Mouse (Mus musculus) left cerebral cortex, adult 11 months (tissue): ENCODE data around the gene Rfx4.

Experiments
- DNase-seq: peaks from one replicate; pipeline ENCODE4 v3.0.0; 2022; ENCODE audit warnings: low spot score

The Rfx4 gene

DNA sequence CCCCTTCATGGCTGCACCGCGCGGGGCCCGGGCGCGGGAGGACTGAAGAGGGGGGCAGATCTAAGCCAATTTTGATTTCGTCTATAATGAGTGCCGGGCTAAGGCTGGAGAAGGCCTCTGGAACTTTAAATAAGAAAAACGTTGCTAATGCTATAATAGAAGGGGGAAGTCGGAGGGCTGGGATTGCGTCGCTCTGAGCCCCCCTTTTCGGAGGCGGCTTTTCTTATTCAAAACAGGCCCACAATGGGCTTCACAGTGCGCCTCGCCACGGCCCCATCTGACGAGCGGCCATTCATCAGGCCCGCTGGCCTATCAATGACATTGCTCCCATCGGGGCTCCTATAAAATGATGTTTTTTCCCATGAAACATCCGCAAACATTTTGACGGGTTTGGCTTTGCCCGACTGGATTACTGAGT is at the start of gene Rfx4:
Gene Rfx4, plus strand, starts transcription at position 277 of the 418 bp plus-strand sequence.
- no peak for DNase-seq

DNA sequence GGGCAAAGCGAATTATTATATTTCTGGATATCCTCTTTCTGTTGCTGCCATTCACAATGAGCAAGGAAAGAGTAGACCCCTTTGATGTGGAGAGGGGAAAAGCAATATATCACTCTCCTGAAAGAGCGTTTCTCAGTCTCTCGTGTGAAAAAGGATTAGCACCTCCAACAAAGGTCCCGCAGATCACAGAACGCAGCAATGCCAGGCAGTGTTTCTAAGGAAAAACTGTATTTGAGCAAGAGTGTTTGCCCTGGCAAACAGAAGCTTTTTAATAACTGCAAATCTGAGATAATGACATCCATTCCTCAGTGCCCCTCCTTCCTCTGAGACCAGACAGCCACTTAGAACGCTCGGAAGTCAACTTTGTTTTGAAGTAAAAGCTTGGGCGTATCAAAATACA is 49.3 kb upstream of the Rfx4 start:
- DNase-seq = no peak

DNA sequence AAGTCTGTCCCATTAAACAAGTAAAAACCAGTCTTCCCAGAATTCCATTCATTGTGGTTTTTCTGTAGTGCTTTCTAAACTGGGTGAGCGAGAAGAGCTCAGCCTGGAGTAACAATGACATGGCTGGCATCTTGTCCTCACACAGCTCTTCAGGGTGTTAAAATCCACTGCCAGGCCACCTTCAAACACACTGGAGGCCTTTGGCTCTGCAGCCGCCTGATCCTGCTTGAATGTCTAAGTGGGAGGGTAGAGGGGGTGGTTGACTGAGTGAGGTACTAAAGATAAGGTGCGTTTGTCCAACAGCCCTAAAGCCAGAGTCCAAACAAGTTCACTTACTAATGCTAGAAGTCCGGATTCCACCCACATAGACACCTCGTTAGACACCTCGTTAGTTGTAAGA is 48.6 kb upstream of the Rfx4 start:
- DNase-seq = no peak

DNA sequence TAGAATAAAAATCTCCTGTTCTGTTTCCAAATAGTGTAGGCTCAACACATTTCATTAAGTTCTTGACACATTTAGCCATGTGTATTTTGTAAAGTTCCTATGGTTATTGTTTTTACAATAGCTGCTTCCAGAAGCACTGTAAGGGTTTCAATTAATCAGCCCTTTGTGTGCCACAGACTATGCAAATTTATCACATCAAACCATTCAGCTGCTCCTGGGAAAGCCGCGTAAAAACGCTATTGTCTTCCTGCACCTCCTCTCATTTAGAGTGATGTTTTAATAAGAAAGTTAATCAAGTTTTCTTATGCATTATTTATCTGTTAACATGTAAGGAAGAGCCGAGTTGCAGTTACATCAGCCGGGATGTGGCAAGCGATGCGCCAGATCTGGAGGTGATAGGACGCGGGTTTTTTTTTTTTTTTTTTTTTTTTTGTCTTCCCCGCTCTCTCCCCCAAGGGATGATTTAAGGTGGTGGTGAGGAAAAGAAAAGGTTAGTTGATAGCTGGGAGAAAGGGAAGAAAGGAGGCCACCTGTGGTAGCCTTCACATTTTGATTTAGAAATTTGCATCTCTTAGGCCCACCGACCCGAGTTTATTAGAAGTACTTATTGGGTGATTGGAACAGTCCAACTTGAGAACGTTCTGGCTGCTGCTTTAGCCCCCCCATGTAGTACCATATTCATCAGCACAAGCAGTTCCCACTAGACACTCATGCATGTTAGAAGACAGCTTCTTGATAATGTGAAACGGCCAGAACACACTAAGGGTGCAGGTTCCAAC is 47.9 kb upstream of the Rfx4 start:
- DNase-seq = no peak

DNA sequence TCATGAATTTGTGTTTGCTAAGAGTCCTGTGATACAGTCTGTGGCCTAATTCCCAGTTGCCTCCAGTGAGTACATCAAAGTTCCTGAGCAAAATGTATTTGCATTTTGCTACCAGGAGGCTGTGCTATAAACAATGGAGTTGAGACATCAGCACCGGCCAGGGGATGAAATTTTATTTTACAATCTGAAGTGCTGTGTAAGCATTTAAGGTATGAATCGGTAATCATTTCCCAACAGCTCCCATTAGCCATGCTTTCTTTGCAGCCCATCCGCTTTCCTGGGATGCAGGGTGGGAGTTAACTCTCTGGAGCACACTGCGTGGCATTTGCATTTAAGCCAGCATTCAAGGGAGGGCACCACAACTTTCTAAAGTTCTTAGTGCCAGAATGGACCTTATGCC is 45.7 kb upstream of the Rfx4 start:
- no peak for DNase-seq

DNA sequence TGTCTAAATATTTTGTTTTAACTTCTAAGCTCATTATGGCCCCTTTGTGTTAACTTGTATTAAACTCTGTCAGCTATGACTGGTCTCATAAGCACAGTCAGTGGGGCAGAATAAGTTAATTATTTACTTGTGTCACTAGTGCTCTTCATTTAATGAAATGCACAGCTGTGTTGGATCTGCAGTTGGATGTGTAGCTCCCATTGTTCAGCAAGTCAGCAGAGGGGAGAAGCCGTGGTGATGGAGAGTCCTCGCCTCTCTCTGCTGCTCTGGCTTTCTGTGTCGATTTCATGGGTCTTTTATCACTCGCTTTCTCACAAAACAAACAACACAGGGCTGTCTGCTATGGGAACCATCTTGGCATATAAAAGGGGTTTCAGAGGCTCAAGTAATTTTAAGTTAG is 45.0 kb upstream of the Rfx4 start:
- DNase-seq = no peak

DNA sequence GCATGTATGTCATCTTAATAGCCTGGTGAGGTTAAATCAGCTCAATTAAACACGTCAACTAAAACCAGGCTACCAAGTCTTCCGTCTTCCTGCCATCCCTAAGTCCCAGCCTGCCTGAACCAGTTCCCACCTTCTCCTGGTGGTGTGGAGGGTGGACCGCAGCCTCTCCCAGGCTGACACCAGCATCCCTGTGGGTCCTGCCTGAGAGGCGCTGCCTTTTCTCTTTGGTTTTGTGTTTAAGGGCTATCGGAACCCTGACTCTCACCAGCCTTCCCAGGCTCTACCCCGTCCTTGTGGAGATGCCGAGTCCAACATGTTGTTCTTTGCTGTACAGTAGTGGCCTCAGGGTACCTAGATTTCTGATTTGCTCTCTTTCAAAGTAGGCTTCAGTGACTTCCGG is 44.4 kb upstream of the Rfx4 start:
- no peak for DNase-seq

DNA sequence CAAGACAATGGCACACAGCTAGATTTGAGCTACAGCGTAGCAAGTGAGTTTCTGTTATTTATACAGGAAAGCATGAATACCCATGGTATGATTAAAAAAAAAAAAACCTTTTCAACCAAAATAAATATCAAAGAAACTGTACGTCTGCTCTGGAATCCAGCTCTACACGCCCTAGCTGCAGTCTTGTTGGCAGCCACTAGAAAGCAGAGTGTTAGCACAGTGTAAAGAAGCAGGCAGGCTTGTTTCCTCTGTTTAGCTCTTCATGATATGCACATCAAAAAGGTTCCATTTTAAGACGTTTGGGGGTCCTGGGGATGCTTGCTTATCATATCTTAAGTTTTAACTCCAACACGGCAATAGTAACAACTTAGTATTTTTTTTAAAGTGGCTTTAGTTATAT is 43.9 kb upstream of the Rfx4 start:
- no peak for DNase-seq

DNA sequence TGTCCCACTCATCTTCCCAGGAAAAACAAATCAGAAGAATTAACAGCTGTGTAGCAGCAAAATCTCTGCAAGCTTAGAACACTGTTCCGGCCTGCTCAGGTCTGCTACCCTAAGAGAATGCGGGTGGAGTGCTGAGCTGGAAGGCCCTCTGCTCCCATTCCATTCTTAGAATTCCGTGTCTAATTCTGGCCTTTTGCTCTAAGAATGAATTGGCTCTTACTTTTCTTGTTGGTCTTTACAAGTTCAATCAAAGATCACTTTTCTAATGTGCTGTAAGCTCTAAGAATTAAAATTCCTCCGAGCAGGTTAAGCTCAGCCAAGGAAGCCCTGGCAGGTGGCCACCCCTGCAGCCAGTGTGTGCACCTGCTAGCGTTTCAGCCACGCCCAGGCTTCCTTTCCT is 43.3 kb upstream of the Rfx4 start:
- no peak for DNase-seq

DNA sequence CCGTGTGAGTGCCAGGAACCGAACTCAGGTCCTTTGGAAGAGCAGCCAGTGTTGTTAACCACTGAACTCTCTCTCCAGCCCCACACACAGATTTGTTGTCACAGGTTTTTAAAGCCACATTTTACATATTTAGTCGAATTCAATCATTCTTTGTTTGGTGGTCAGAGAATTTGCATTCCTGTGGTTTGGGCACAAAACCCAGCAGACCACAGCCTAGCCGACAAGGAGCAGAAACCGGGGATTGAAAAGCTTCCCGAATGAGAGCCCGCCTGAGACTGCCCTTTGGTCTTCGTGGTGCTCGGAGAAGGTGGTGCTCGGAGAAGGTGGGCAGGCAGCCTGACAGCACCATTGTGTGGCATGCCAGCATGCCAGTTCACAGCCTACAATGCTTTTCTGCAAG is 42.8 kb upstream of the Rfx4 start:
- no peak for DNase-seq

DNA sequence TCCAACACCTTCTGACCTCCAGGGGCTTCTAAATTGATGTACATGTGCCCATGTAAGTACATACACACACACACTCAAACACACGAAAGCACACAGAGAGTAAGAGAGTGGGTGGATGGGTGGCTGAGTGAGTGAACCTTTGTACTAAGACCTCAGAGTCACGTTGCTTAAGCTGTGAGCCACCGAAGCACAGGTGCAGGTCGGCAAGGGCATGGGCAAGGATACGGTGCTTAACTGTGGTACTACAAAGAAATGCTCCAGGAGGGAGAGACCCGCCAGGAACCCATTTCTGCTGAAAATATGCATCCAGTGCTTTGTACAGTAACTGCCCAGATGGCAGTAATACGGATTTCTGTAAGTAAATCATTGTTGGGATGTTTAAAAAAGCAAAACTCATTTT is 40.2 kb upstream of the Rfx4 start:
- DNase-seq = no peak

DNA sequence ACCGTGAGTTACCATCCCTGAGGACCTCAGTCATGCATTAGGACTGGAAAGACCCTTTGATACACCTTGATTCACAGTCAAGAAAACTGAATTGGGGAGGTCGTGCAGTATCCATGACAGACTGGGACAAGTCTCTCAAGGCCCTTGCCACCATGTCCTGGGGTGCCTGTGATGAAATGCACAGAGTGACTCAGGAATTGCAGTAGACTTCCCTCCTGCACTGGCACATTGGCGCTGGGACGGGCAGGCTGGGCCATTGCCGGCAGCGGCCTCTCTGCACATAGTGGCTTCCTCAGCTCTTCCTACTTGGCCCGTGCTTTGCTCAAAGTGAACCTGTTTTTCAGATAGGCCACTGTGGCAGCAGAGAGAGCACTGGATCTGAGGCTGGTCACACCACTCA is 39.3 kb upstream of the Rfx4 start:
- no peak for DNase-seq

DNA sequence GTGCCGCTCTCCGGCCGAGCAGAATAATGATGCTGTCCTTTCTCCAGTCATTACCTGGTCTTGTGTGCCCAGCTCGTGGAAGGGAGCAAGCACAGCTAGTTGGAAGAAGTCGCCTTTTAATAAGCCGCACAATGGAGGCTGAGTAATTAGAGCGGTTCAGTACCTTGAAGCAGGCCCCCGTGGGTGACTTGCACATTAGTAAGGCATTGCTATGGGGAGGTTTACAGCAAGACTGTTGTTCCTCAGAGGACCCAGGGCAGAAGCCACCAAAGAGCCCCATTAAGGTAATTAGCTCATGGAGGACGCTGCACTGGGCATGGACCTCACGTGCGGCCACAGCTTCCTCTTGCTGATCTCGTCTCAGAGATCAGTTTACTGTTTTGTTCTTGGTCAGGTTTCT is 33.2 kb upstream of the Rfx4 start:
- DNase-seq = no peak

DNA sequence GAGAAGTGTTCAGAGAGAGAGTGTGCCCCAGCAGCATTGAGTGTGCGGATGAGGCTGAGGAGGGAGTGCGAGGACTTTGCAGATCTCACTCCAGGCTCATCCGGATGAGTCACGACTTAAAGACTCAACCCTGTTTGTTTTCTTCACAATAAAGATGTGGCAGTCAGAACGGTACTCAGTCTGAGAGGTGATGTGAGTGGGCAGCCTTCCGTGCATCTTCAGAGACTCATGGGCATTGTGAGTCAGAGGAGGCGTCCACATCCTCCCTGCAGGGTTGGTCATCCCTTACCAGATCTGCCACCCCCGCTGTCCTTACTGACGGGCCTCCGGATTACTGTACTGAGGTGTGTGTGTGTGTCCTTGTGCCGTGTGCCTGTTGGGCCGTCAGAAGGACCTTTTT is 28.9 kb upstream of the Rfx4 start:
- DNase-seq = no peak

DNA sequence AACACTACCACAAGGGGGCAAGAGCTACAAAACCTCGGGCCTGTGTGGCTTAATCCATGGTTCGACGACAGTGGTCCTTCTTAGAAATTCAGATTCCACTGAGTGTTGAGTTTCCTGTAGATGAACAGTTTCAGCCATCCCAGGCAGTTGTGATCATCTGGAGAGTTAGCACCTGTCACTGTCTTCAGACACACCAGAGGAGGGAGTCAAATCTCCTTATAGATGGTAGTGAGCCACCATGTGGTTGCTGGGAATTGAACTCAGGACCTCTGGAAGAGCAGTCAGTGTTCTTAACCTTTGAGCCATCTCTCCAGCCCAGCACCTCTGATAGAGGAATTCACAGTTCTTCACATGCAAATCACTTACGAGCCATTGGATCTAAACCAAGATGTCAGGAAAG is 28.1 kb upstream of the Rfx4 start:
- no peak for DNase-seq

DNA sequence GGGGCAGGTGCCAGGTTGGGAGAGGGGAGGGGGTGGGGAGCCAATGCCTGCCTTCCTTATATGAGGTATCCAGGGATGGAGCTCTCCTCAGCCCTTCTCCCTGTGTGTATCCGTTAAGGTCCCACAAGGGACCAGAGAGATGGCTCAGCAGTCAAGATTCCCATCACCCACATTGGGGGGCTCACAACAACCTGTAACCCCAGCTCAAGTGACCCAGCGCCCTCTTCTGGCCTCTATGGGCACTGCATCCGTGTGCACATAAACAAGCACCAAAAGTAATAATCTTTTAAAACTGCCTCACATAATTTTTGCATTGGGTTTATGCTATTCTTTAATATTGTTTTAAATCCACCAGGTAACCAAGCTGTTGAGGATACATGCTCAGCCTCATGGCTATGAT is 25.8 kb upstream of the Rfx4 start:
- no peak for DNase-seq

DNA sequence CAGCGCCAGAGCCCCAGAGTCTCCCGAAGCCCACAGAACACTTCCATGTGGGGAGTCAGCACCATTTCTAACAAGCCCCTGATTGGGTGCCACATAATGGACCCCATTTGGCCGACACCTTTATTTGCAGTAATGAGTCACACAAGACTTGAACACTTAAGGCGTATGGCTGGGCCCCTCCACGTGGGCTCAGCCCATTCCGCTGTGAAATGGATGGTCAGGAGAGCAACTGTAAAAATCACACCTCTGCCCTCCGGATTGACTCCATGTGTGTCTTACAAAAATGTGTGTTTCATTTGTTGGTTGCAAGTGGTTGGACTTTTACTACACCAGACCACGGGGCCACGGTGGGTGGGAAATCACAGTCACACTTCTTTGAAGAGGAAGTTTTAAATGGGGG is 24.9 kb upstream of the Rfx4 start:
- no peak for DNase-seq

DNA sequence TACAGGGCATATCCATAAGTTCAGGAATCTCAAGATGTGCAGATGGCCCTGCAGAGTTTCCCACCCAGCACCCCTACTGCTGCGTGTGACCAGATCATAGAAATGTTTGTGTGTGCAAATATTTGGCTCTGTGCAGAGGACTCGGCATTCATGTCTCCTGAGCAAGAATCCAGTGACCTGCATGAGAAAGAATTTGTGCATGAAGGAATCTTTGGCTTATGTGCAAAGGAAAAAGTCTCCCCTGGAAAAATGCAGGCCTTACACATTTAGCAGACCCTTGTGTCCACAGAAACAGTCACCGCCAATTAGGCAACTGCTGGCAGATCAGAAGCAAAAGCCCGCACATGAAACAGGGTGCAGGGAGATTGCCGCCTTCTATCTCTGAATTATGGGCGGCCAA is 22.4 kb upstream of the Rfx4 start:
- no peak for DNase-seq

DNA sequence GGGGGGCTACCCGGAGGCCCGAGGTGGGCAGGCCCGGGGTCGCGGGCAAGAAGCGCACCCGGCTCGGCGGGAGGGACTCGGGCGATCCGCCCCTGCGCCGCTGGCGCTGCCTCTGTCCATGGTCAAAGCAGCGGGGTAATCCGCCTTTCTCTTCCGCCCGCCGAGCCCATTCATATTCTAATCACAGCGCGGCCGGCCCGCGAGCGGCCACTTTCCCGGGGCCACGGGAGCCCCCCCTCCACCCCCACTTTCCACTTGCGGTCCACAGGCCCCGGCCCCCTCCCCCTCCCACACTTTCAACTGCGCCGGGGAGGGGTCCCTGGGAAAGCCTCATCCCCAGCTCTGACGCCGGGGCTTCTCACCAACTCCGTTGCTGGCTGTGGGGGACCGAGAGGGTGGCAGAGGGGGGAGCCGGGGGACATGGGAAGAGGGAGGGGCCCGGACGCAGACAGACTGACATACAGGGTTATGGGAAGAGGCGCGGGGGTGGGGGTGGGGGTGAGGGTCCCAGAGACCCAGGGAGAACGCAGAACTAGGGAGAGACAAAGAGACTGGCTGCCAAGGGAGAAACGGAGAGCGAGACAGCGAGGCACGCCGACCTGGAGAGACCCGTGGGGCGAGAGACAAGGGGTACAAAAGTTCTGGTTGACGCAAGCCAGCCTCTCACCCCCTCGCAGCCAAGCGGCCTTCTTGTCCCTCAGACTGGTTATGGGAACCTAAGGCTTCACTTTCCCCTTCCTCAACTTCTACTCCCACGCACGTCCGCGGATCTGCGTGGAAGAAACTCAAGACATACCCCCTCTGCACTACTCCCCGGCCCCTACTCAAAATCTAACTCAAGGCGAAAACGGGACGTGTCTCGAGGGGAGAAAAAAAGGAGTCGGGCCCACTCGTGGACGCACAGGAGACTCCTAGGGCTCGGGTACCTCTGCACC is 744 bp upstream of the Rfx4 start:
- no peak for DNase-seq

DNA sequence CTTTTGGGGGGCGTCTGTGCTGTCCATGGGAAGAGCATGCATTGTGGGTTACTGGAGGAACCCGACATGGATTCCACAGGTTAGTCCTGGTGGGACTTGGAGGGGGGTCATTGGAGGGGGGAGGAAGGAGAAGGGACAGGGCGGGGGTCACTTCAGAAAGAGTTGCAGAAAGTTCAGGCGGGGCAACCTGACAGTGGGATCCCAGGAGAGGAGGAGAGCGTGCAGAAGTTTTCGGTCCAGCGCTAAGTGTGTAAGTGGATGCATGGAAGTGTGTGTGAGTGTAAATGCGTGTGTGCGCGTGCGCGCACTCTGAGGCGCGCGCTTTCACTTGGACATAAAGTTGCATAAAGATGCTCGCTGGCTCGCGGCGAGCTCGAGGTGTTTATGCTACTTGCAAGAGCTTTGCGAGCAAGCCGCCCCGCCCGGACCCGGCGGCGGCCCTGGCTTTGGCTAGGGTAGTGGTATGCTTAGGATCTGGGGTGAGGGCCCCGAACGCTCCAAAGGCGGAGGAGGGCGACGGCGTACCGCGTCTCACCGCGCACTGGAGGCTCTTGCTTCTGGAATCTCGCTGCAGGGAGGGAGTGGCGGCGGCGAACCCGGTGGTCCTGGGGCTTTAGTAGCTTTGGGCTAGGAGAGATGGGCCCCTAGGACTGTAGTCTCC is 703 bp downstream of the Rfx4 start:
- DNase-seq = no peak

DNA sequence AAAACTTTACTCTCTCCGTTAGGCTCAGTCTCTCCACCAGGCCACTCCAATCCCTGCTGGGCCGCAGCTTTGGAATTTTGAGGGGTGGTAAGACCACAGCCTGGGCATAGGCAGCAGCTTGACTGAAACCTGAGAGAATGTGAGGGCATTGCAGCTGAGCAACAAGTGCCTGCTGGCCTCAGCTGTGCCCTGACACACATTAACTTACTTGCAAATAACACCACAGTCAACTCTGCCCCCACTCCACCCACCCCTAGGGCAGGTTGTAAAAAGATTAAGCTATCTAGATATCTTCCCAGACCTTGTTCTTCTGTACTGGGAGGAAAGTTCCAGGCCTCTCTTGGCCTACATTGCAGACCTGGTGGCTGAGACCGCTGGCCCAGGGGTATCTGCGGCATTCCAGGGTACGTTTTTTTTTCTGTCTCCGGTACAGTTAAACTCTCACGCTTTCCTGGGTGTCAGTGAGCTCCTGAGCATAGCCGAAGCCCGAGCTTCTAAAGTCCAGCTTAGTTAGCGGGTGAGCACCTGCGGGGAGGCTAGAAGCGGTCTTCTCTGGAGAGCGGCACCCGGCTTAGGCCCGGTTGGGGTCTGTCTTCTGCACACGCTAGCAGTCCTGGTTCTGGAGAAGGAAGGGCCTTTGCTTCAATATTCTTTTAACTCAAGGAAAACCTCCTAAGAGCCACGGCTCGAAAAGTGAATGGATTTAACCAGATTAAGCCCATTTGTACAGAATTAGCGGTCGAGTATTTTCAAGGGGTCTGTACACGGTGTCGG is 1.8 kb downstream of the Rfx4 start:
- no peak for DNase-seq

DNA sequence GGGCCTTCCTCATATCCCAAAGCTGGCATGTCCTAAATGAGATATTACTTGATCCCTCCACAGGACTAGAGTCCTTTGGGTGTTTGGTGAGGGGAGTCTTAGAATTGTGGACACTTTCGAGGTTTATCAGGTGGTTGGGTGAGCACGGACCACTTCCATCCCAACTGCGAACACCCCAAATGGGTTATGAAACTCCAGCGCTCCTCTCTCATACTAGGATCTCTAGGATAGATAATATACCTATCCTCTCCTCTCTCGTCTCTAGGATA is 2.3 kb downstream of the Rfx4 start:
- DNase-seq = no peak
